Mouse (Mus musculus): ENCODE data around the gene Lhx3. TPM values are rescaled to one million over a fixed set of nuclear protein-coding genes. Genes with fewer than 3 reads are reported as not detected.

The Lhx3 gene
- total and polyA plus RNA-seq, 2 experiments from 2014 or later: not detected

DNA sequence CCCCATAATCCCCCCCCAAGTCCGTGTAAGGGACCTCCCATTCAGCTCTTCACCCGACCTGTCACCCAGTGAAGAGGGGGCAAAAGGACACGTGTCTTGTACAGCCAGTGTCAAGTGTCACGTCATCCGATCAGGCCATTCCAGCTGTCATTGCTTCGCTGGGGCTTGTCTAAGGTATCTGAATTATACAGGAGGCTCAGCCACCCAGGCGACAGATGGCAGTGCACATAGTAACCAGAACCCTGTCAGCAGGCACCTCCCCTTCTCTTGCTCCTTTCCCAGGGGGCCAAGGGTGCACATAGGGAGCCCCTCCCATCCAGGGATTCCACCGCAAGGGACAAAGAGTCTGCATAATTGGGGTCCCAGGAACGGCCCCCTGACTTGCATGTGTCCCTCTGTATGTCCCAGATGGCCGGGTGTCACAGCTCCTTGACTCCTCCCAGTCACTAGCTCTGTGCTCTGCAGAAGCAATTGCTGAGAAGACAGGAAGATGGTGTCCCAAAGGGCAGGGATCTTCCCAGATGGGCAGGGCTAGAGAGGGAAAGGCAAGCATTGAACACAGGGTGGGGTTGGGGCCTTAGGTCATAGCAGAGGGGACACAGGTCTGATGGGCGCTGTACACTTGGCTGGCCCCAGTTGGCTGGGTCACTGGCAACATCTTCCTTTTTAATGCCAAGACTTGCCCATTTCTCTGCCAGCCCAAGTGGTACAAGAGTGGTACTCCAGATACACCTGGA is 39.1 kb downstream of the Lhx3 start:
- Histone ChIP-seq H3K4me3 (ENCODE audit: low read depth, low read length) (no peak overlapping the region), H3K4me2 (ENCODE audit: low read depth) (no peak overlapping the region), H3K4me1 (ENCODE audit: insufficient read depth) (no peaks in the 10 kb centered on the region), H3K9ac (no peak overlapping the region), H3K27ac (ENCODE audit: low read depth, low read length) (no peak overlapping the region), H3K27me3 (ENCODE audit: insufficient read depth, low read length) (no peaks in the 10 kb centered on the region), H3K36me3 (ENCODE audit: insufficient read depth) (no peaks in the 10 kb centered on the region), H3K9me3 (ENCODE audit: low read length) (no peaks in the 10 kb centered on the region)
- WGBS: 37% methylated on average over 11 of the region's 11 CpGs
- ATAC-seq (no peak), DNase-seq (no peak)
- no peak for TF ChIP-seq CTCF (IDR thresholded peaks at IDR 0.05; ENCODE audit: low read depth)

DNA sequence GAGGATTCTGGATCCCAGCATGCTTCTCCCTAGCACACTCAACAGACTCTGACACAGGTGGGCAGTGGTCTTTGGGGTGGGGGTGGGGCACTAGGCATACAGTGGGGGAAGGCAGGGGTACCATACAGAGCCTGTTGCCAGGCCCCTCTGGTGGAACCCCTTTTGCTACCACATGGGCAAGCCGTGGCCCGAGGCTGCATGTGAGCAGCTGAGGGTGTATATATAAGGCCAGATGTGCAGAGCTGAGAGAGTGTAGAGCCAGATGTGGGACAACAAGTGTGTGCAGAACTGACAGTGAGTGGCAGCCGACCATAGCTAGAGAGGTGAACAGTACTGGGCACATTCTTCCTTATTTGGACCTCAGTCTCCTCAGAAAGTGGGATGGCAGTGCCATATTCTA is 41.2 kb downstream of the Lhx3 start:
- no peak overlapping the region for H3K27ac ChIP-seq (ENCODE audit: low read depth, low read length)
- 88% methylated on average over 3 of the region's 3 CpGs for WGBS
- no peak overlapping the region for H3K4me3 ChIP-seq (ENCODE audit: low read depth, low read length)
- no peak overlapping the region for H3K4me2 ChIP-seq (ENCODE audit: low read depth)
- no peaks in the 10 kb centered on the region for H3K27me3 ChIP-seq (ENCODE audit: insufficient read depth, low read length)
- no peak overlapping the region for H3K9ac ChIP-seq
- no peaks in the 10 kb centered on the region for H3K9me3 ChIP-seq (ENCODE audit: low read length)
- H3K36me3 ChIP-seq (ENCODE audit: insufficient read depth): no peaks in the 10 kb centered on the region
- no peaks in the 10 kb centered on the region for H3K4me1 ChIP-seq (ENCODE audit: insufficient read depth)
- DNase-seq (no peak), ATAC-seq (no peak)
- no peak for TF ChIP-seq CTCF (IDR thresholded peaks at IDR 0.05; ENCODE audit: low read depth)

DNA sequence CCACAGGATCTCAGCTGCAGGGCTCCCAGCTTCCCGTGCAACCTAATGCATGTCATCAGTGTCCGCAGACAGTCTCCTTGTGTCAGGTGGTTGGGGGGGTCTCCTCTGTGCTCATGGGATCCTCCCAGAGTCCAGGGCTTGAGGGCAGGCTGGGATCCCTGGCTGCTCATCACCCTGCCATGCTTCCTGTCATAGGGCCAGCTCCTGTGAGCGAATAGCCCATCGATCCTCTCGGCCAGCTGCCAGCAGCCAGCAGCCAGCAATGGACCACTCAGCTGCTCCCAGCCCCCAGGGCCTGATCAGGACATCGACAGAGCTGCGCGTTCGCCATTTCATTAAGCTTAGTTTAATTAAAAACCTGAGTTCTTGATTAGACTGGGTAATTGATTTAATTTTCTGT is 50.0 kb downstream of the Lhx3 start:
- Histone ChIP-seq H3K4me3 (ENCODE audit: low read depth, low read length) (no peak overlapping the region), H3K9ac (no peak overlapping the region), H3K36me3 (ENCODE audit: insufficient read depth) (no peaks in the 10 kb centered on the region), H3K27me3 (ENCODE audit: insufficient read depth, low read length) (no peaks in the 10 kb centered on the region), H3K4me1 (ENCODE audit: insufficient read depth) (peaks cover 17% of the 10 kb centered on the region; the same call in 1 of the 2 replicates), H3K27ac (ENCODE audit: low read depth, low read length) (no peak overlapping the region), H3K4me2 (ENCODE audit: low read depth) (no peak overlapping the region), H3K9me3 (ENCODE audit: low read length) (no peaks in the 10 kb centered on the region)
- DNase-seq: no peak
- TF ChIP-seq CTCF (IDR thresholded peaks at IDR 0.05; ENCODE audit: low read depth): no peak
- WGBS: 61% methylated on average over 9 of the region's 9 CpGs
- ATAC-seq: no peak

DNA sequence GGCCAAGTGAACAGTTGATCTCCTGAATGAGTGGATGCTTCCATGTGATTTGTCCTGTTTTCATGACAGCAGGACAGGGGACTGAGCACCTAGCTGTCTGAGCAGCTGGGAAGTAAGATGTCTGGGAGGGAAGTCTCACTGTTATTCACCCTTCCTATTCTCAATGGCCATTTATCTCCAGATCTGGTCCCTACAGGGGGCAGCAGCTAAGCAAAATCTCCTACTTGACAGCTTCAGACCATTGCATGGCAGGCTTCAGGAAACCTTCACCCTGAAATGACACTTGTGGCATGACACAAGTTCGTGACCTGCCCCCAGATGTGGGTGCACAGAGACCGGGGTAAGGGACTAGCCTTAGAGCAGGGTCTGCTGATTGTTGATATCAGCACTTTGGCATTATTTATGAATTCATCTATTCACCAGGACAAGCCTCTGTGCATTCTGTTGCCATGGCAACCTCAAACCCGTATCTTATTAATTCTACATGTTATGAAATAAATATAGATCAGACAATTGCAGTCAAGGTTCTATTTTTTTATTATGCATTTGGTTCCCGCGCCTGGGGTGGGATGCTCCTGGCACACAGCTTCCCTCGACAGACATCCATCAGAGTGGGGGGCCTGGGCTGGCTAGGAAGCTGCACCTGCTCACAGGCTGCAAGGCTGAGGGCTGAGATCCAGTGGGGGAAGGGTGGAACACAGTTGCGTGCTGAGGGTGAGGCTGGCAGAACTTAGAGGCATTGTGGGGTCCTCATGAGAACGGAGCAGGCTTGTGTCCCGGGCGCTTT is 51.7 kb downstream of the Lhx3 start:
- WGBS: 40% methylated on average over 10 of the region's 10 CpGs
- peak; percentile 72 for DNase-seq
- no peak overlapping the region for H3K4me3 ChIP-seq (ENCODE audit: low read depth, low read length)
- no peaks in the 10 kb centered on the region for H3K27me3 ChIP-seq (ENCODE audit: insufficient read depth, low read length)
- peak; percentile 83 for ATAC-seq
- no peak overlapping the region for H3K9ac ChIP-seq
- no peaks in the 10 kb centered on the region for H3K36me3 ChIP-seq (ENCODE audit: insufficient read depth)
- TF ChIP-seq CTCF (IDR thresholded peaks at IDR 0.05; ENCODE audit: low read depth): 0 out of 2 replicates have a peak, but pooled peaks have one; percentile 24
- no peaks in the 10 kb centered on the region for H3K9me3 ChIP-seq (ENCODE audit: low read length)
- H3K4me2 ChIP-seq (ENCODE audit: low read depth): no peak overlapping the region
- peak overlapping the region; percentile 57; the same call in 1 of the 2 replicates for H3K27ac ChIP-seq (ENCODE audit: low read depth, low read length)
- peaks cover 17% of the 10 kb centered on the region; the same call in 1 of the 2 replicates for H3K4me1 ChIP-seq (ENCODE audit: insufficient read depth)

DNA sequence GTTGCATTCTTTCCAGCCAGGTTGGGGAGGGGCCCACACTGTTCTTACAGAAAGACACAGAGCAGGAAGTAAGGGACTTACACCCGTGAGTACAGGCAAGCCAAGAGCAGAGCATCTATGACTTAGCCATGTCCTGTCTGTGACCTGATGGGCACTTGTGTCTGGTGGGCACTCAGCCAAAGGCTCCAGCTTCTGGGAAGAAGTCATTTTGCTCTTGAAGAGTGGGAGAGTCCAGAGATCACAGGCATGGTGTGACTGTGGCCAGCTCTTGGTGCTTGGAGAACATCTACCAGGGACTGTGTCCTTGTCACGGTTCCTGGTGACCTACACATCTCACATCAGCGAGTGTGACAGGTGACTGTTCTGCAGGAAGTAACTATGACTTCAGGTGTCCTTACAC is 52.4 kb downstream of the Lhx3 start:
- no peaks in the 10 kb centered on the region for H3K36me3 ChIP-seq (ENCODE audit: insufficient read depth)
- TF ChIP-seq CTCF (IDR thresholded peaks at IDR 0.05; ENCODE audit: low read depth): no peak
- ATAC-seq (no peak), DNase-seq (no peak)
- no peaks in the 10 kb centered on the region for H3K27me3 ChIP-seq (ENCODE audit: insufficient read depth, low read length)
- 64% methylated on average over 3 of the region's 3 CpGs for WGBS
- H3K9me3 ChIP-seq (ENCODE audit: low read length): no peaks in the 10 kb centered on the region
- no peak overlapping the region for H3K27ac ChIP-seq (ENCODE audit: low read depth, low read length)
- no peak overlapping the region for H3K4me3 ChIP-seq (ENCODE audit: low read depth, low read length)
- peaks cover 17% of the 10 kb centered on the region; the same call in 1 of the 2 replicates for H3K4me1 ChIP-seq (ENCODE audit: insufficient read depth)
- H3K9ac ChIP-seq: no peak overlapping the region
- no peak overlapping the region for H3K4me2 ChIP-seq (ENCODE audit: low read depth)

DNA sequence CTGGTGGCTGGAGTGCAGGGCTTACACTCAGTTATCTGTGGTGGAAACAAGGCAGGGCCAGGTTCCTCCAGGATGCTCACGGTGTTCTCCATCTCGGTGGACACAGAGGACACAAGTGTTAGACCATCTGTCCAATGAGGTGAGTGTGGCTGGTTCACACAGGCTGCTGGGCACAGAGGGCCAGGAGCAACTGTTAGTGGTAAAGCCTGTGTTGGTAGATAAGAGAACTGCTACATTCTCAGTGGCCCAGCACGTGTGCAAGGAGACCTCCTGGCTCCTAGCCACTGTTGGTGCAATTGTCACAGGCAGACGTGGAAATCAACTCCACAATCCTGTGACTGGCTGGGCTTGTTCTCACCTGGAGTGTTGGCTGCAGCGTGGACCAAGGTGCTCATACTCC is 53.5 kb downstream of the Lhx3 start:
- ATAC-seq: no peak
- Histone ChIP-seq H3K27ac (ENCODE audit: low read depth, low read length) (no peak overlapping the region), H3K4me2 (ENCODE audit: low read depth) (no peak overlapping the region), H3K4me1 (ENCODE audit: insufficient read depth) (peaks cover 17% of the 10 kb centered on the region; the same call in 1 of the 2 replicates), H3K27me3 (ENCODE audit: insufficient read depth, low read length) (no peaks in the 10 kb centered on the region), H3K4me3 (ENCODE audit: low read depth, low read length) (no peak overlapping the region), H3K9ac (no peak overlapping the region), H3K36me3 (ENCODE audit: insufficient read depth) (no peaks in the 10 kb centered on the region), H3K9me3 (ENCODE audit: low read length) (no peaks in the 10 kb centered on the region)
- no peak for TF ChIP-seq CTCF (IDR thresholded peaks at IDR 0.05; ENCODE audit: low read depth)
- no peak for DNase-seq
- WGBS: 60% methylated on average over 5 of the region's 5 CpGs

DNA sequence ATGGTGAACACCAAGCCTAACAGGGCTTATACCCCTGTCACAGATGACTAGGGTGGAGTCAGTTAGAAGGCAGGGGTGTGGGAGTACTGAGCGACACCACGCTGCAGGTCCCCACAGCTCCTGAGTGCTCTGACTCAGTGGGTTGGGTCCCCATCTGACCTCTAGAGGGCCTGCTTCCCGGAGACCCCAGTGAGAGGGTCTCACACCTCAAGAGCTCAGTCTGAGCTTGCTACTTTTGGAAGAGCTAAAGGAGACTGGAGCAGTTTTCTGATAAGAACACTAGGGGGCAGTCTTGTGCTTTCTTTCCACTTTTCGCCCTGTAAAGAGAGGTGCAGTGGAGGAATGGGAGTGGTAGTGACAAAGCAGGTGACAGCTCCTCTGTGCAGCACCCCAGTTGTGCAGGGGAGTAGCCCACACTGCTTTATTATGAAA is 54.2 kb downstream of the Lhx3 start:
- H3K9ac ChIP-seq: no peak overlapping the region
- peak; percentile 89 for TF ChIP-seq CTCF (IDR thresholded peaks at IDR 0.05; ENCODE audit: low read depth)
- peaks cover 17% of the 10 kb centered on the region; the same call in 1 of the 2 replicates for H3K4me1 ChIP-seq (ENCODE audit: insufficient read depth)
- no peak overlapping the region for H3K4me2 ChIP-seq (ENCODE audit: low read depth)
- no peak overlapping the region for H3K4me3 ChIP-seq (ENCODE audit: low read depth, low read length)
- no peaks in the 10 kb centered on the region for H3K36me3 ChIP-seq (ENCODE audit: insufficient read depth)
- ATAC-seq (peak; percentile 89), DNase-seq (peak; percentile 85)
- H3K27me3 ChIP-seq (ENCODE audit: insufficient read depth, low read length): no peaks in the 10 kb centered on the region
- H3K27ac ChIP-seq (ENCODE audit: low read depth, low read length): no peak overlapping the region
- no peaks in the 10 kb centered on the region for H3K9me3 ChIP-seq (ENCODE audit: low read length)
- 8% methylated on average over 4 of the region's 4 CpGs for WGBS
